Mouse (Mus musculus) small intestine, adult 2 months (tissue): ENCODE data around the gene Fam221b.

Experiments used
- CTCF ChIP-seq: fragments of 200-500 bp; IDR thresholded peaks from 2 replicates; pipeline ENCODE4 v1.5.1; 2012; ENCODE audit warnings: low read depth, mild to moderate bottlenecking, control low read depth, inconsistent platforms, low read length, moderate library complexity, mixed read lengths; ENCODE audit not compliant: insufficient replicate concordance, insufficient read length; ENCODE audit errors: extremely low read depth
- POLR2A ChIP-seq: fragments of 200-500 bp; IDR thresholded peaks from 2 replicates; pipeline ENCODE4 v1.6.1; 2012; ENCODE audit warnings: low read depth, mild to moderate bottlenecking, control low read depth, inconsistent platforms, low read length, moderate library complexity

DNA sequence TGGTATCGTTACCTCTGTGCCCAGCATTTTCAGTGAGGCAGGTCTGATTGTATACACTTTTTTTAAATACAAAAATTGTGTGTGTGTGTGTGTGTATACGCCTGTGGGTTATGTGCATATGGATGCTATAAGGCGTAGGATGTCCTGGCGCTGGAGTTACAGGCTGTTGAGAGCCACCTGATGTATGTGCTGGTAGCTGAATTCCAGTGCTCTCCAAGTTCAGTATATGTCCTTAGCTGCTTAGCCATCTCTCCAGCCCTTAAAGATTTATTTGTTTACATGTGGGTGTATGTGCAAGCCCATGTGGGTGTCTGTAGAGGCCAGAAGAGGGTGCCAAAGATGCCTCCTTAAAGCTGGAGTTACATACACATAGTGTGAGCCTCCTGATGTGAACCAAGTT is 11.8 kb downstream of the Fam221b start:
- TF ChIP-seq POLR2A, result no peak
- no peak for TF ChIP-seq CTCF
